Mouse (Mus musculus) monocyte, adult 5-6 weeks (primary cell): ENCODE data around the gene Rxfp2. TPM values are rescaled to one million over a fixed set of nuclear protein-coding genes. Genes with fewer than 3 reads are reported as not detected.

Source experiments
- ATAC-seq: fragments of 153-309, 156-312 bp; replicated peaks from 2 replicates; pipeline ENCODE4 v1.8.0; 2017; ENCODE audit warnings: mild to moderate bottlenecking; ENCODE audit not compliant: low TSS enrichment, insufficient number of reproducible peaks, severe bottlenecking, poor library complexity, low FRiP score
- total RNA-seq: library from RNA; stranded (forward); fragments of 200-1000, 200-491, 200-594 nt; gene quantifications from 3 replicates; pipeline ENCODE4 v1.2.3, GENCODE M21; 2017

Rxfp2 gene
- not detected in 3 replicates for total RNA-seq

GRCm38 (mm10) chr5:150018656-150019055 is at the start of gene Rxfp2:
TSS of gene Rxfp2 (plus strand) at chr5:150018675.
- no peak for ATAC-seq

- ATAC-seq = no peak
Observed at GRCm38 (mm10) chr5:149970261-149970660, 48.2 kb upstream of the Rxfp2 start.

GRCm38 (mm10) chr5:149977027-149977426 is 41.4 kb upstream of the Rxfp2 start:
- no peak for ATAC-seq

- ATAC-seq = no peak
Observed at GRCm38 (mm10) chr5:149983621-149984020, 34.9 kb upstream of the Rxfp2 start.

- ATAC-seq = no peak
Observed at GRCm38 (mm10) chr5:149994578-149994977, 23.9 kb upstream of the Rxfp2 start.

GRCm38 (mm10) chr5:149996614-149997013 is 21.9 kb upstream of the Rxfp2 start:
- ATAC-seq = no peak

GRCm38 (mm10) chr5:149997321-149998034 is 21.0 kb upstream of the Rxfp2 start:
- ATAC-seq = no peak

GRCm38 (mm10) chr5:149998311-149998710 is 20.2 kb upstream of the Rxfp2 start:
- ATAC-seq = no peak

GRCm38 (mm10) chr5:150005355-150005754 is 13.1 kb upstream of the Rxfp2 start:
- ATAC-seq = no peak

GRCm38 (mm10) chr5:150016861-150017260 is 1.6 kb upstream of the Rxfp2 start:
- no peak for ATAC-seq

- ATAC-seq = no peak
Observed at GRCm38 (mm10) chr5:150017672-150018071, 803 bp upstream of the Rxfp2 start.

- no peak for ATAC-seq
Observed at GRCm38 (mm10) chr5:150020851-150021250, 2.4 kb downstream of the Rxfp2 start.

- no peak for ATAC-seq
Observed at GRCm38 (mm10) chr5:150021805-150022204, 3.3 kb downstream of the Rxfp2 start.

- no peak for ATAC-seq
Observed at GRCm38 (mm10) chr5:150022556-150022955, 4.1 kb downstream of the Rxfp2 start.

- ATAC-seq = no peak
Observed at GRCm38 (mm10) chr5:150023476-150023875, 5.0 kb downstream of the Rxfp2 start.

GRCm38 (mm10) chr5:150024188-150024587 is 5.7 kb downstream of the Rxfp2 start:
- ATAC-seq = no peak

GRCm38 (mm10) chr5:150024901-150025300 is 6.4 kb downstream of the Rxfp2 start:
- no peak for ATAC-seq

- no peak for ATAC-seq
Observed at GRCm38 (mm10) chr5:150025326-150025725, 6.9 kb downstream of the Rxfp2 start.

GRCm38 (mm10) chr5:150026509-150027087 is 8.1 kb downstream of the Rxfp2 start:
- ATAC-seq = no peak

GRCm38 (mm10) chr5:150031201-150031600 is 12.7 kb downstream of the Rxfp2 start:
- ATAC-seq = no peak
